Mouse (Mus musculus) layer of hippocampus, adult 2 months (tissue): ENCODE results near the gene Eefsec. TPM values are rescaled to one million over a fixed set of nuclear protein-coding genes. Genes with fewer than 3 reads are reported as not detected.

Experiments used
- DNase-seq, 2 experiments: peaks; one replicate each; pipeline ENCODE4 v3.0.0; 2022; ENCODE audit warnings: low spot score in 2 of 2
- H3K27ac ChIP-seq: fragments of 200-600 bp; 2 replicates; pipeline ENCODE4 v1.8.1; 2022
- H3K4me3 ChIP-seq: fragments of 200-600 bp; 2 replicates; pipeline ENCODE4 v1.8.1; 2022; ENCODE audit warnings: mild to moderate bottlenecking
- CTCF ChIP-seq: fragments of 200-600 bp; conservative IDR thresholded peaks from 2 replicates; pipeline ENCODE4 v1.8.1; 2022; ENCODE audit warnings: antibody characterized with exemption, mild to moderate bottlenecking, moderate library complexity
- total RNA-seq, 2 experiments: library from RNA; stranded (reverse); gene quantifications; 2 replicates each; pipeline ENCODE4 v1.2.3; 2021

Eefsec gene
- total RNA-seq, 2 experiments from 2014 or later = 27.5 to 29.4 TPM

DNA sequence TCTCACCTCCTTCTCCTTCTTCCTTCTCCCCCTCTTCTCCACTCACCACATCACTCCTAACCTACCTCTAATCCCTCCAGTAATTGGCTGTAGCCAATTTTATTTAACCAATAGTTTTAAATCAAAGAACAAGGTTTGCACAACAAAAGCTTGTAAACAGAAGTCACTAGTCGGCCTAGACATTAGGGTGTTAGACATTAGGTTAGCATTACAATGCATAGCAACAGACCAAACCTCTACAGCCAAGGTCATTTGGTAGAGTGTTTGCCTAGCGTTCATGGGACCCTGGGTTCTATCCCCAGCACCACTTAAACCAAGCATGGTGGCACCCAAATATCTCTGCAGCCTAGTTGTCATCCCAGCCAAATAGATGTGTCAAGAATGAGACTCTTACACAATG lies 8.2 kb upstream of the Eefsec start:
- no peak for TF ChIP-seq CTCF
- H3K4me3 ChIP-seq = no peak overlapping the region
- DNase-seq = no peak

GRCm38 (mm10) chr6:88447454-88447853 lies 1.1 kb upstream of the Eefsec start:
- H3K27ac ChIP-seq = no peak overlapping the region
- no peak for DNase-seq
- no peak overlapping the region for H3K4me3 ChIP-seq
- no peak for TF ChIP-seq CTCF

More for the DNA sequence above, 8.2 kb upstream of the Eefsec start:
- no peak overlapping the region for H3K27ac ChIP-seq

DNA sequence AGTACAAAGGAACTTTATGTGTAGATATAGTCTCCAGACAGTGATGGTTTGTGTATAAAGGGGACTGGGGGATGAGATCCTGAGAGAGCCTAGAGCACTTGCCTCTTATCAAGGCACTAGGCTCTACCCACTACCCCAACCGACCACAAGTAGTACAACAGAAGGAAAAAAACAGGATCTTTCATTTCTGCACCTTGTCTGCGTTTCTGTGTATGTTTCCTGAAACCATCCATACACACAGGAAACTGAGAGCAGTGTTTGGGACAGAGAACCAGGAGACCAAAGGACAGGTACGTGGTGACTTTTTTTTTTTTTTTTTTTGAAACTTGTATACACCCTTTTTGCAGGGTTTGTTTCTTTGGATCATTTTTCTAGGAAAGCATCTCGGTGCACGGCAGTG lies 678 bp downstream of the Eefsec start:
- Histone ChIP-seq H3K27ac (peak overlapping the region; percentile 90; the same call in 1 of the 2 replicates), H3K4me3 (peak overlapping the region; percentile 99)
- DNase-seq = no peak
- TF ChIP-seq CTCF = no peak

DNA sequence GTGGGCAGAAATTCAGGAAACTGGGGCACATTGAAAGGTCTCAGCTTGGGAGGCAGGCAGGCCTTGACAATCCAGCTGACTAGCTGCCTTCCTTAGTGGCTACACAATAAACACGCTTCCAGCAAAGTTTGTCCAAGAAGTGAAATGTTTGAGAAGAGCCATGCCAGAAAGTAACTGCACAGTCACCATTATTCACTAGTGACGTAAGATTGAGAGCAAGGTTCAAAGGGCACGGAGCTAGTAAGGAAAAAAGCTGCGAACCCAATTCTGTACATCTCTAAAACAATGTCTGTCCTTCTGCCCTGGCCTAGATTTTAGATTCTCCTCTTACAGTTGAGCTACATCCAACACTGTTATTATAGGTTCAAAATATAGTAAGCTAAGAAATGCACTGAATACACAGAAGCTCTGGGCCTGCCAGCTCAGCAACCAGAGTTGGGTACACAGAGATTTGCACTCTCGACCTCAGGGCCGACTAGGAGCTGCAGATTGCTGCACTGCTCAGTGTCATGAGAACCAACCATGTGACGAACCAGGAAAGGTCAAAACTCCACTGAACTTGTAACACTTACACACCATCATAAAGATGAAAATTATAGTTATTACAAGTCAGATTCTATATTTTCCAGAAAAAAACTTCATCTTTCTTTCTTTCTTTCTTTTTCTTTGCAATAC lies 2.1 kb downstream of the Eefsec start:
- Histone ChIP-seq H3K27ac (no peak overlapping the region), H3K4me3 (no peak overlapping the region)
- TF ChIP-seq CTCF = no peak
- DNase-seq = no peak

- no peak for TF ChIP-seq CTCF
These were observed 2.9 kb downstream of the Eefsec start for GRCm38 (mm10) chr6:88443446-88443845.

DNA sequence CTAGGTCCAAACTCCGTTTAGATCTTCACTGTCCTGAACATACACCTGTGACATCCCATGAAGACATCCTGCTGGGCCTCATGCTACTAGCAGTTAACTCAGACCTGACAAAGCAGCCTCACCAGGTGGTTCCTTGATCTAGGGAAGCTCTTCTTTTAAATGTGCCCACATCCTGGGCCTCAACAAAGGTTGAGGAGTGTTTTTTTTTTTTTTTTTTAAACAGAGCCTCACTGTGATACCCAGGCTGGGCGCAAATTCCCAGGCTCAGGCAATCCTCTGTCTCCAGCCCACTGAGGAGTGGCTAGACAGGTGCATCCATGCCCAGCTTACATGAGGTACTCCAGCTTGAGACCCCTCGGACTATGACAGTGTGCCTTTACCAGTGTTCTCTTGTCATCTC lies 3.8 kb downstream of the Eefsec start:
- Histone ChIP-seq H3K4me3 (no peak overlapping the region), H3K27ac (no peak overlapping the region)
- TF ChIP-seq CTCF = no peak
- no peak for DNase-seq

More at GRCm38 (mm10) chr6:88443446-88443845, 2.9 kb downstream of the Eefsec start:
- Histone ChIP-seq H3K4me3 (no peak overlapping the region), H3K27ac (no peak overlapping the region)
- DNase-seq = no peak

DNA sequence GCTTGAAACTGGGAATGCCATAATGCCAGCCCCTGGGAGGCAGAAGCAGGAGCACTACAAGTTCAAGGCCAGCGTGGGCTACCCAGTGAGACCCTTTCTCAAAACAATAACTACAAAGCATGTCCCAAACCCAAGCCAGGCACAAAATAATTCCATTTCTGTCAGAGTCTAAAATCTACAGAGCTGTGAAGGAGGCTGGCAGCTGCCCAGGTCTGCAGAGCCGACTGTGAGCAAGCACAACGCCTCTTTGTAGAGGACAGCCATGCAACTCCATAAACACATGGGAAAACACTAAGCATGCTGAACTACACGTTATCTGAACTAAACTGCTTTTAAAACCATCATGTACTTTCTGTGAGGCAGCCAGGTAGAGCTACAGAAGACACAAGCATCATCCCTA lies 7.3 kb downstream of the Eefsec start:
- TF ChIP-seq CTCF = no peak
- Histone ChIP-seq H3K27ac (peak overlapping the region; percentile 67), H3K4me3 (no peak overlapping the region)
- DNase-seq = peak; percentile 29 to 34

- no peak overlapping the region for H3K4me3 ChIP-seq
- no peak for TF ChIP-seq CTCF
- no peak for DNase-seq
- no peak overlapping the region for H3K27ac ChIP-seq
These were observed 10.7 kb downstream of the Eefsec start for GRCm38 (mm10) chr6:88435609-88436008.

DNA sequence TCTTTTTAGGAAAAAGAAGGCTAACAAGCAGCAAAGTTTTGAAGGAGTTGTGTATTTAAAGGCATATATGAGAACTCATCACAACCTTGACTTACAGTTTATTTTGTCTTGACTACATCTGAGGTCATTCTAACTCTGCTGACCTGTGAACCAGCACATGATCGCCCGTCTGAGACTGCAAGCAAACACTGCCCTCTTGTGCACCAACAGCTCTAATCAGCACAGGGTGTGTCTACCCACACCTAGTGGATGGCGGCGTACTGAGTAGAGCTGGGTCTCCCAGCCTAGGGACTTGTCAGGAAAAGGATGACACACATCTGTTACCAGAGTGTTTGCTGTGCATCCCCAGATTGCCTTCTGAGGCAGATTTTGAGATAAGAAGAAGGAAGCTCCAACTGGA lies 15.1 kb downstream of the Eefsec start:
- peak; percentile 79 for TF ChIP-seq CTCF
- Histone ChIP-seq H3K4me3 (no peak overlapping the region), H3K27ac (no peak overlapping the region)
- DNase-seq = no peak

- Histone ChIP-seq H3K27ac (no peak overlapping the region), H3K4me3 (no peak overlapping the region)
- TF ChIP-seq CTCF = no peak
- DNase-seq = no peak
These were observed 30.1 kb downstream of the Eefsec start for GRCm38 (mm10) chr6:88416130-88416758.

DNA sequence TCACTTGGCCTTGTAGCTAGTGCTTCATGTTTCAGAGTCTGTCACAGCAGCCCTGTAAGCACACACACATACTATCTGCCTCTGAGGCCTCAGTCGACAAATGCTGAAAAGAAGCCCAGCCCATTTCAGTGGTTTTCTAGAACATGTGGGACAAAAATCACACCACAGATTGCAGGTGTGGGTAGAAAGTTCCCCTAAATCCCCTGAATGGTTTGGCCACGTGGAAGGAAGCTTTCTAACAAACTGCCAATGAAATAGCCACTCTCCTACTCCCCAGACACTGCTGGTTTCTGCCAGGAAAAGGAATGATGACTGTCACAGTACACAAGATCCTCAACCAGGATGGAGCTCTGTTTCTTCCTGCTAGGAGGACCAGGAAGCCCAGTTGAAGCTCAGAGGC lies 33.7 kb downstream of the Eefsec start:
- no peak overlapping the region for H3K4me3 ChIP-seq
- no peak for DNase-seq

GRCm38 (mm10) chr6:88409492-88409891 lies 36.8 kb downstream of the Eefsec start:
- no peak for DNase-seq
- TF ChIP-seq CTCF = no peak
- H3K27ac ChIP-seq = no peak overlapping the region
- H3K4me3 ChIP-seq = no peak overlapping the region

More for the DNA sequence above, 33.7 kb downstream of the Eefsec start:
- TF ChIP-seq CTCF = no peak
- no peak overlapping the region for H3K27ac ChIP-seq

GRCm38 (mm10) chr6:88400451-88400850 lies 45.9 kb downstream of the Eefsec start:
- no peak overlapping the region for H3K27ac ChIP-seq
- no peak for TF ChIP-seq CTCF
- no peak overlapping the region for H3K4me3 ChIP-seq
- DNase-seq = no peak

GRCm38 (mm10) chr6:88397985-88398384 lies 48.4 kb downstream of the Eefsec start:
- TF ChIP-seq CTCF = peak; percentile 56
- Histone ChIP-seq H3K27ac (no peak overlapping the region), H3K4me3 (no peak overlapping the region)
- no peak for DNase-seq
